Mouse (Mus musculus) liver, adult 2 months (tissue): Measurements from ENCODE around the gene Scnm1. TPM values are rescaled to one million over a fixed set of nuclear protein-coding genes. Genes with fewer than 3 reads are reported as not detected.
A peak's percentile ranks its signal among the peaks of the same experiment; 100 is the strongest.
"Not testable (repeated sequence)": the region's sequence is repeated elsewhere in the genome, so short reads cannot be mapped to it uniquely, and the experiment has no call there.

ENCODE experiments used
- DNase-seq: peaks from one replicate; pipeline ENCODE4 v3.0.0-alpha.2; 2011; ENCODE audit warnings: low read depth, low spot score; ENCODE audit errors: extremely low read depth
- H3K27ac ChIP-seq: fragments of 200-500 bp; replicated peaks from 2 replicates; pipeline ENCODE4 v1.5.1; 2012; ENCODE audit warnings: low read depth, mild to moderate bottlenecking, control low read depth, inconsistent platforms, low read length; ENCODE audit not compliant: insufficient read depth
- H3K27me3 ChIP-seq: fragments of 200-500 bp; 2 replicates; pipeline ENCODE4 v1.6.1; 2012; ENCODE audit warnings: mild to moderate bottlenecking, moderate library complexity, low read length, inconsistent platforms; ENCODE audit not compliant: control insufficient read depth, insufficient read depth
- H3K36me3 ChIP-seq: fragments of 200-500 bp; 2 replicates; pipeline ENCODE4 v1.6.1; 2012; ENCODE audit warnings: low read length, inconsistent platforms; ENCODE audit not compliant: control insufficient read depth, insufficient read depth
- H3K4me1 ChIP-seq: fragments of 200-500 bp; 2 replicates; pipeline ENCODE4 v1.6.1; 2011; ENCODE audit warnings: low read length; ENCODE audit not compliant: control insufficient read depth, insufficient read depth
- H3K4me3 ChIP-seq: fragments of 200-500 bp; 2 replicates; pipeline ENCODE4 v1.5.1; 2011; ENCODE audit warnings: low read depth, mild to moderate bottlenecking, control low read depth, low read length, moderate library complexity; ENCODE audit not compliant: insufficient read depth
- H3K79me2 ChIP-seq: fragments of 200-500 bp; 2 replicates; pipeline ENCODE4 v1.6.1; 2012; ENCODE audit warnings: inconsistent platforms, mild to moderate bottlenecking, low read length, moderate library complexity; ENCODE audit not compliant: control insufficient read depth, insufficient read depth
- H3K9ac ChIP-seq: fragments of 200-500 bp; 2 replicates; pipeline ENCODE4 v1.6.1; 2012; ENCODE audit warnings: low read depth, mild to moderate bottlenecking, control low read depth, inconsistent platforms, low read length
- CTCF ChIP-seq: fragments of 200-500 bp; IDR thresholded peaks from 2 replicates; pipeline ENCODE4 v1.5.1; 2011; ENCODE audit warnings: low read depth, low read length, control low read depth
- POLR2A ChIP-seq: fragments of 200-500 bp; IDR thresholded peaks from 2 replicates; pipeline ENCODE4 v1.6.1; 2011; ENCODE audit warnings: low read length, control low read depth; ENCODE audit not compliant: insufficient read depth; ENCODE audit errors: extremely low read depth
- WGBS: fragments of 180-500 bp; shearing (Covaris S2); methylation state at CpG from one replicate; pipeline ENCODE4 v1.1.7; 2018; 5-methylcytosine and 5-hydroxymethylcytosine counted together
- polyA plus RNA-seq: library from polyadenylated mRNA; depleted of rRNA; stranded (reverse); fragments of >200 nt; gene quantifications from 2 replicates; pipeline ENCODE4 v1.2.3, GENCODE M21; 2012
- total RNA-seq: library from RNA; depleted of rRNA; stranded (reverse); fragments of >200 nt; gene quantifications from 2 replicates; pipeline ENCODE4 v1.2.3, GENCODE M21; 2014

Scnm1 gene
- total and polyA plus RNA-seq, 2 experiments = 12.6 to 17.7 TPM

DNA sequence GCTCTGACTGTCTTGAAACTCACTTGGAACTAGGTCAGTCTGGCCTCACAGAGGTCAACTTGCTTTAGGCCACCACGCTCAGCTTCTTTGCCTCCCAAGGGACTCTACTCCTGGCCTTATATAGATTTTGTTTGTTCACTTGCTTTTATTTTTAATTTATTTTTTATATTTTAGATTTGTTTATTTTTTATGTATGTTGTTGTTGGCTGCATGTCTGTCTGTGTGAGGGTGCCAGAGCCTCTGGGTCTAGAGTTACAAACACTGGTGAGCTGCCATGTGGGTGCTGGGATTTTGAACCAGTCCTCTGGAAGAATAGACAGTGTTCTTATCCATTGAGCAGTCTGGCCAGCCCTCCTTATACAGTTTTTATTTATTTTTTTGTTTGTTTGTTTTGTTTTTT, 21.1 kb downstream of the Scnm1 start:
- no peak for DNase-seq
- Histone ChIP-seq H3K79me2 (no peaks in the 10 kb centered on the region; the same call in 1 of the 2 replicates), H3K27me3 (no peaks in the 10 kb centered on the region), H3K27ac (no peak overlapping the region), H3K9ac (no peak overlapping the region), H3K4me1 (no peaks in the 10 kb centered on the region), H3K4me3 (no peak overlapping the region), H3K36me3 (peaks cover 7% of the 10 kb centered on the region; the same call in 1 of the 2 replicates)
- TF ChIP-seq CTCF = no peak
- TF ChIP-seq POLR2A = no peak
- WGBS = 97% methylated on average over 1 of the region's 1 CpGs

DNA sequence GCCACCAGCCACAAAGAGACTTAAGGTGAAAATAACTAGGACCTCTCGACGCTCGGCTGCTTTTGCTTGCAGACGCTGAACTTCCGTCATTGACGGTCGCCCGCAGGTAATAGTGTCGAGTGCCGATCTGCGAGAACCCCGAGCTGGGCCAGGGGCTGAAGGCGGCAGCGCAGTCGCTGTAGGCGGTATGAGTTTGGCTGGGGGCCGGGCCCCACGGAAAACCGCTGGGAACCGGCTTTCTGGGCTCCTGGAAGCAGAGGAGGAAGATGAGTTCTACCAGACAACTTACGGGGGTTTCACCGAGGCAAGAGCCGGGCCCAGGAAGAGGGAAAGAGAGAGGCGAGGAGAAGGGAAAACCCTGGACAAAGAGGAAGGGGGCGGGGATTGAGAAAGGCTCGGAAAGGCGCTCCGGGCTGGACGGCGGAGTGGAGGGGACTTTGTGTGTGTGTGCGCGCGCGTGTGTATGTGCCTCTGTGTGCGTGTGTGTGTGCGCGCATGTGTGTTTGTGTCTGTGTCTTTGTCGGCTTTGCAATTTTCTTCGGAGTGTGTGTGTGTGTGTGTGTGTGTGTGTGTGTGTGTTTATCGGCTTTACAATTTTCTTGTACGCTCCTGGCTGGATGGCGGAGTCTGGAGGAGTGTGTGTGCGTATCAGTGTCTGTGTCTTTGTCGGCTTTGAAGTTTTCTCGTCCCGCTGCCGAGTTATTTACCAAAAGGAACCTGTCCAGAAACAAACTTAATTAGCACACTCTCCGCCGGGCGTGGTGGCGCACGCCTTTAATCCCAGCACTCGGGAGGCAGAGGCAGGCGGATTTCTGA, 22.7 kb downstream of the Scnm1 start, which contains the start of gene Vps72:
Vps72 (plus strand) TSS at position 112 of the 816 bp plus-strand sequence.
- no peaks in the 10 kb centered on the region for H3K4me1 ChIP-seq
- peaks cover 5% of the 10 kb centered on the region; the same call in 1 of the 2 replicates for H3K36me3 ChIP-seq
- WGBS = 1% methylated on average over 54 of the region's 54 CpGs
- H3K4me3 ChIP-seq = peak within 1 kb of the TSS; percentile 83
- no peaks in the 10 kb centered on the region for H3K27me3 ChIP-seq
- H3K79me2 ChIP-seq = peaks cover 5% of the 10 kb centered on the region; the same call in 1 of the 2 replicates
- H3K9ac ChIP-seq = peak within 1 kb of the TSS; percentile 81
- TF ChIP-seq POLR2A (peak; percentile 64; the same call in 1 of the 2 replicates), CTCF (no peak)
- H3K27ac ChIP-seq = peak within 1 kb of the TSS; percentile 88
- peak; percentile 92 for DNase-seq

DNA sequence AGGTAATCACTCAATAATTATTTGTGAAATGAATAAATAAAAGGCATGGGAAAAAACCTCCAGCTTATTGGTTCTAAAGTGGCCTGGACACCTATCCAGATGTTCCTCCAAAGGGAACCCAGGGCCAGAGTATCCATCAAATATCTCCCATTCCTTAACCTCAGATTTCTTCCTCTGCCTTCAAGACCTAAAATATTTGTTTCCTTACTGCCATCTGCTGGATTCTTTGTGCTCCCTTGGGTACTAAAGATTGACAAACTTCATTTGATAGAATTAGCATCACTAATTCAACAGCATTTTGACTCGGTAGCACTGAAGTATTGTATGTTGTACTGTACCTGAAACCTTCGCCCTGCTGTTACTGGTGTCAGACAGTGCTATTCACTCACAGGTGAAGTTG, 25.9 kb downstream of the Scnm1 start:
- Histone ChIP-seq H3K36me3 (peaks cover 2% of the 10 kb centered on the region; the same call in 1 of the 2 replicates), H3K9ac (no peak overlapping the region), H3K79me2 (peaks cover 16% of the 10 kb centered on the region; the same call in 1 of the 2 replicates), H3K27ac (no peak overlapping the region), H3K4me1 (peaks cover 6% of the 10 kb centered on the region; the same call in 1 of the 2 replicates), H3K27me3 (no peaks in the 10 kb centered on the region), H3K4me3 (no peak overlapping the region)
- peak; percentile 34 for DNase-seq
- 64% methylated on average over 2 of the region's 2 CpGs for WGBS
- no peak for TF ChIP-seq POLR2A
- TF ChIP-seq CTCF = no peak

- DNase-seq, H3K27ac ChIP-seq, H3K27me3 ChIP-seq, H3K36me3 ChIP-seq, H3K4me1 ChIP-seq, H3K9ac ChIP-seq, H3K4me3 ChIP-seq: not testable (repeated sequence)
- H3K79me2 ChIP-seq = peaks cover 16% of the 10 kb centered on the region; the same call in 1 of the 2 replicates
Measured at GRCm38 (mm10) chr3:95107308-95107707, 26.5 kb downstream of the Scnm1 start.

DNA sequence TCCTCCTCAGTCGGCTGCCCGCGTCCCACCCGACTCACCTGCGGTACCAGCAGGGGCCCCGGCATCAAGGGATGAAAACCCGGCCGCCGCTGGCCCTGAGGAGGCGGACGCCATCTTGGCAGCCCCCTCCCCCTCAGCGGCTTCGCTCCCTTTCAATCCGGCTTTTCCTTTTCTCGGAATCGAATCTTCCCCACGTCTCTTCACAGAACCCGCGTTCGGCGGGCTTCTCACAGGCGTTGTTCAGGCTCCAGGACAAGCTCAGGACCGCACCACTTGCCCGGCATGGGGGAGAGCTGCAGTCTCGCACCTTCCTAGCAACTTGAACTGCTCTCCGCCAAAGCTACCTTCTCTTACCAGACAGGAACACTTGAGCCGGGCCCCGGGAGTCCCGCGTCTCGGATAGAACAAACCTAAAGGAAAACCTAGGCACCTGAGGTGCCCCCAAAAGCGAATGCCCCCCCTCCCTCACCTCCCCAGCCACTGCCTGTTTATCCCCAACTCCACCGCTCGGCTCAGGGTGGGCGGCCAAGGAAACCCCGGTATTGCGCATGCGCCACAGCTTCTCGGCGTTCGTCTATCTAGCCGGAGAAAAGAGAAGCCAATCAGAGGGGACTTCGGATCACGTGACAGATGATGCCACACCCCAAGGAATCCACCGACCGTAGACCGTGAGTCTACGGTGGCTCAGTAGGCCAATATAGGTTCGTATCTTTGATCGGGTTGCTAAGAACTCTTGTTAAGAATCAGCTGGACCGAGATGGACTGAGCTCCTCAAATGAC, 27.3 kb downstream of the Scnm1 start, which contains the start of gene Pip5k1a:
Pip5k1a (minus strand) TSS at position 593 of the 780 bp plus-strand sequence.
- peaks cover 18% of the 10 kb centered on the region; the same call in 1 of the 2 replicates for H3K79me2 ChIP-seq
- peak; percentile 98 for DNase-seq
- peaks cover 6% of the 10 kb centered on the region; the same call in 1 of the 2 replicates for H3K4me1 ChIP-seq
- peak within 1 kb of the TSS; percentile 72 for H3K4me3 ChIP-seq
- H3K27ac ChIP-seq = peak within 1 kb of the TSS; percentile 32
- H3K36me3 ChIP-seq = peaks cover 2% of the 10 kb centered on the region; the same call in 1 of the 2 replicates
- peak within 1 kb of the TSS; percentile 66 for H3K9ac ChIP-seq
- WGBS = under 1% methylated on average over 51 of the region's 51 CpGs
- peak; percentile 58; the same call in 1 of the 2 replicates for TF ChIP-seq POLR2A
- no peak for TF ChIP-seq CTCF
- no peaks in the 10 kb centered on the region for H3K27me3 ChIP-seq
